Mouse (Mus musculus) limb, embryonic 14.5 days (tissue): ENCODE data around the gene Oxsm. TPM values are rescaled to one million over a fixed set of nuclear protein-coding genes. Genes with fewer than 3 reads are reported as not detected.

Experiments used
- ATAC-seq: fragments of 200-750 bp; cut with Nextera tagmentation; 2 replicates; pipeline ENCODE4 v1.8.0; 2017; ENCODE audit warnings: low read depth, moderate number of reproducible peaks, moderate TSS enrichment; ENCODE audit not compliant: low FRiP score
- DNase-seq: peaks from one replicate; pipeline ENCODE4 v3.0.0-alpha.2; 2015; ENCODE audit warnings: low spot score
- H3K27ac ChIP-seq: fragments of 300-500 bp; sonication (generic); replicated peaks from 2 replicates; pipeline ENCODE4 v1.5.1; 2014; ENCODE audit warnings: low read depth, mild to moderate bottlenecking, low read length, moderate library complexity, mixed read lengths
- H3K27me3 ChIP-seq: fragments of 300-500 bp; sonication (generic); 2 replicates; pipeline ENCODE4 v1.6.1; 2014; ENCODE audit warnings: low read length, mixed read lengths; ENCODE audit not compliant: control insufficient read depth, insufficient read depth
- H3K36me3 ChIP-seq: fragments of 300-500 bp; sonication (generic); 2 replicates; pipeline ENCODE4 v1.6.1; 2014; ENCODE audit warnings: mild to moderate bottlenecking, low read length, moderate library complexity, mixed read lengths; ENCODE audit not compliant: control insufficient read depth, insufficient read depth
- H3K4me1 ChIP-seq: fragments of 300-500 bp; sonication (generic); 2 replicates; pipeline ENCODE4 v1.6.1; 2014; ENCODE audit warnings: antibody characterized with exemption, low read length, mixed read lengths; ENCODE audit not compliant: control insufficient read depth, insufficient read depth
- H3K4me2 ChIP-seq: fragments of 300-500 bp; sonication (generic); replicated peaks from 2 replicates; pipeline ENCODE4 v1.6.1; 2014; ENCODE audit warnings: low read depth, mild to moderate bottlenecking, low read length, moderate library complexity; ENCODE audit not compliant: severe bottlenecking
- H3K4me3 ChIP-seq: fragments of 300-500 bp; sonication (generic); replicated peaks from 2 replicates; pipeline ENCODE4 v1.5.1; 2014; ENCODE audit warnings: low read length
- H3K9ac ChIP-seq: fragments of 300-500 bp; sonication (generic); 2 replicates; pipeline ENCODE4 v1.6.1; 2014; ENCODE audit warnings: mild to moderate bottlenecking, low read depth, low read length, moderate library complexity; ENCODE audit not compliant: severe bottlenecking
- H3K9me3 ChIP-seq: fragments of 300-500 bp; sonication (generic); 2 replicates; pipeline ENCODE4 v1.6.1; 2016; ENCODE audit warnings: low read length; ENCODE audit not compliant: control insufficient read depth
- POLR2A ChIP-seq: fragments of 200-500 bp; IDR thresholded peaks from 2 replicates; pipeline ENCODE4 v1.8.0; 2012; ENCODE audit warnings: inconsistent platforms, mild to moderate bottlenecking, moderate library complexity, borderline replicate concordance; ENCODE audit not compliant: insufficient read depth, insufficient read length; ENCODE audit errors: extremely low read depth
- WGBS: fragments of 180-500 bp; shearing (Covaris S2); extraction: QIAGEN DNeasy Blood & Tissue Kit; methylation state at CpG from one replicate; pipeline ENCODE4 v1.1.7; 2014; 5-methylcytosine and 5-hydroxymethylcytosine counted together
- polyA plus RNA-seq, 2 experiments: library from polyadenylated mRNA; depleted of rRNA in 1 of 2; stranded (reverse) in 1 of 2; unstranded in 1 of 2; fragments of >200 nt; fragmentation: Nextera tagmentation in 1 of 2; extraction: Ambion mirVana in 1 of 2; gene quantifications; 2 replicates each; pipeline versions ENCODE4 v1.2.1 to v1.2.3; 2012 to 2014

The Oxsm gene
- polyA plus RNA-seq (2012; rRNA removed): 4.6 and 4.8 TPM in 2 replicates
- 1.3 and 1.9 TPM in 2 replicates for polyA plus RNA-seq (2014; fragmentation: Nextera tagmentation; extraction: Ambion mirVana)

GRCm38 (mm10) chr14:16249171-16249874, at the start of gene Oxsm, which contains the start of gene Ngly1:
Gene Oxsm (minus strand): TSS chr14:16249808.
Gene Ngly1 (plus strand): TSS chr14:16249280.
- Histone ChIP-seq H3K9me3 (no peaks in the 10 kb centered on the region), H3K9ac (peak within 1 kb of the TSS; percentile 98), H3K36me3 (no peaks in the 10 kb centered on the region), H3K4me2 (peak within 1 kb of the TSS; percentile 73), H3K27me3 (no peaks in the 10 kb centered on the region), H3K4me3 (peak within 1 kb of the TSS; percentile 83), H3K4me1 (peaks cover 10% of the 10 kb centered on the region), H3K27ac (peak within 1 kb of the TSS; percentile 89)
- peak; percentile 97 for TF ChIP-seq POLR2A
- ATAC-seq (peak; percentile 98), DNase-seq (peak; percentile 81)
- WGBS: under 1% methylated on average over 57 of the region's 65 CpGs

GRCm38 (mm10) chr14:16296816-16297468, 47.3 kb upstream of the Oxsm start:
- H3K27me3 ChIP-seq: no peaks in the 10 kb centered on the region
- DNase-seq: no peak
- WGBS: 27% methylated on average over 2 of the region's 2 CpGs
- no peak overlapping the region for H3K27ac ChIP-seq
- H3K4me1 ChIP-seq: no peaks in the 10 kb centered on the region
- ATAC-seq: no peak
- H3K4me2 ChIP-seq: no peak overlapping the region
- H3K9ac ChIP-seq: no peak overlapping the region
- no peak overlapping the region for H3K4me3 ChIP-seq
- H3K9me3 ChIP-seq: no peaks in the 10 kb centered on the region
- H3K36me3 ChIP-seq: peaks cover 14% of the 10 kb centered on the region
- TF ChIP-seq POLR2A: no peak

- H3K27ac ChIP-seq: no peak overlapping the region
- ATAC-seq (no peak), DNase-seq (no peak)
- WGBS: 68% methylated on average over 1 of the region's 1 CpGs
- H3K4me3 ChIP-seq: no peak overlapping the region
- H3K36me3 ChIP-seq: peaks cover 23% of the 10 kb centered on the region
- H3K9ac ChIP-seq: no peak overlapping the region
- no peaks in the 10 kb centered on the region for H3K4me1 ChIP-seq
- no peak overlapping the region for H3K4me2 ChIP-seq
- no peaks in the 10 kb centered on the region for H3K9me3 ChIP-seq
- no peak for TF ChIP-seq POLR2A
- no peaks in the 10 kb centered on the region for H3K27me3 ChIP-seq
Observed at GRCm38 (mm10) chr14:16293921-16294320, 44.3 kb upstream of the Oxsm start.

- H3K27me3 ChIP-seq: no peaks in the 10 kb centered on the region
- H3K9ac ChIP-seq: no peak overlapping the region
- ATAC-seq (no peak), DNase-seq (no peak)
- no peak for TF ChIP-seq POLR2A
- H3K4me2 ChIP-seq: no peak overlapping the region
- H3K27ac ChIP-seq: peak overlapping the region; percentile 38; the same call in 1 of the 2 replicates
- peaks cover 24% of the 10 kb centered on the region for H3K36me3 ChIP-seq
- H3K9me3 ChIP-seq: no peaks in the 10 kb centered on the region
- no peaks in the 10 kb centered on the region for H3K4me1 ChIP-seq
- no peak overlapping the region for H3K4me3 ChIP-seq
Observed at GRCm38 (mm10) chr14:16293015-16293414, 43.4 kb upstream of the Oxsm start.

- H3K27me3 ChIP-seq: no peaks in the 10 kb centered on the region
- DNase-seq: peak; percentile 45
- no peaks in the 10 kb centered on the region for H3K4me1 ChIP-seq
- no peaks in the 10 kb centered on the region for H3K9me3 ChIP-seq
- H3K36me3 ChIP-seq: peaks cover 24% of the 10 kb centered on the region
- H3K27ac ChIP-seq: peak overlapping the region; percentile 62
- no peak for TF ChIP-seq POLR2A
- H3K9ac ChIP-seq: no peak overlapping the region
- peak; percentile 50; the same call in 1 of the 2 replicates for ATAC-seq
- no peak overlapping the region for H3K4me2 ChIP-seq
- 5% methylated on average over 1 of the region's 1 CpGs for WGBS
- H3K4me3 ChIP-seq: no peak overlapping the region
Observed at GRCm38 (mm10) chr14:16292371-16292770, 42.8 kb upstream of the Oxsm start.
